Mouse (Mus musculus) heart, embryonic 16.5 days (tissue): ENCODE measurements around the gene Psmd7. TPM values are rescaled to one million over a fixed set of nuclear protein-coding genes. Genes with fewer than 3 reads are reported as not detected.

Experiments
- ATAC-seq: fragments of 200-750 bp; cut with Nextera tagmentation; replicated peaks from 2 replicates; pipeline ENCODE4 v1.8.0; 2017; ENCODE audit warnings: moderate number of reproducible peaks; ENCODE audit not compliant: insufficient read depth, low FRiP score; ENCODE audit errors: extremely low read depth
- H3K27ac ChIP-seq: fragments of 300-500 bp; sonication (generic); 2 replicates; pipeline ENCODE4 v1.5.1; 2014; ENCODE audit warnings: mild to moderate bottlenecking, low read length, control low read depth, moderate library complexity
- H3K27me3 ChIP-seq: fragments of 300-500 bp; sonication (generic); 2 replicates; pipeline ENCODE4 v1.6.1; 2014; ENCODE audit warnings: low read length, mixed read lengths; ENCODE audit not compliant: control insufficient read depth, insufficient read depth
- H3K36me3 ChIP-seq: fragments of 300-500 bp; sonication (generic); 2 replicates; pipeline ENCODE4 v1.6.1; 2014; ENCODE audit not compliant: control insufficient read depth, insufficient read depth
- H3K4me1 ChIP-seq: fragments of 300-500 bp; sonication (generic); 2 replicates; pipeline ENCODE4 v1.6.1; 2014; ENCODE audit warnings: low read length, mixed read lengths; ENCODE audit not compliant: control insufficient read depth, insufficient read depth
- H3K4me2 ChIP-seq: fragments of 300-500 bp; sonication (generic); 2 replicates; pipeline ENCODE4 v1.6.1; 2014; ENCODE audit warnings: low read depth, mild to moderate bottlenecking, control low read depth, low read length
- H3K4me3 ChIP-seq: fragments of 300-500 bp; sonication (generic); 2 replicates; pipeline ENCODE4 v1.5.1; 2014; ENCODE audit warnings: mild to moderate bottlenecking, control low read depth, low read length
- H3K9ac ChIP-seq: fragments of 300-500 bp; sonication (generic); 2 replicates; pipeline ENCODE4 v1.6.1; 2014; ENCODE audit warnings: low read length, control low read depth
- H3K9me3 ChIP-seq: fragments of 300-500 bp; sonication (generic); replicated peaks from 2 replicates; pipeline ENCODE4 v1.6.1; 2016; ENCODE audit warnings: low read length; ENCODE audit not compliant: control insufficient read depth
- WGBS: fragments of 180-500 bp; shearing (Covaris S2); extraction: QIAGEN DNeasy Blood & Tissue Kit; methylation state at CpG from one replicate; pipeline ENCODE4 v1.1.7; 2014; 5-methylcytosine and 5-hydroxymethylcytosine counted together
- polyA plus RNA-seq: library from polyadenylated mRNA; unstranded; fragments of >200 nt; fragmentation: Nextera tagmentation; extraction: Ambion mirVana; gene quantifications from 2 replicates; pipeline ENCODE4 v1.2.1, GENCODE M21; 2015

Psmd7 gene
- polyA plus RNA-seq, 1 experiment from 2014 or later, result 203 TPM

DNA sequence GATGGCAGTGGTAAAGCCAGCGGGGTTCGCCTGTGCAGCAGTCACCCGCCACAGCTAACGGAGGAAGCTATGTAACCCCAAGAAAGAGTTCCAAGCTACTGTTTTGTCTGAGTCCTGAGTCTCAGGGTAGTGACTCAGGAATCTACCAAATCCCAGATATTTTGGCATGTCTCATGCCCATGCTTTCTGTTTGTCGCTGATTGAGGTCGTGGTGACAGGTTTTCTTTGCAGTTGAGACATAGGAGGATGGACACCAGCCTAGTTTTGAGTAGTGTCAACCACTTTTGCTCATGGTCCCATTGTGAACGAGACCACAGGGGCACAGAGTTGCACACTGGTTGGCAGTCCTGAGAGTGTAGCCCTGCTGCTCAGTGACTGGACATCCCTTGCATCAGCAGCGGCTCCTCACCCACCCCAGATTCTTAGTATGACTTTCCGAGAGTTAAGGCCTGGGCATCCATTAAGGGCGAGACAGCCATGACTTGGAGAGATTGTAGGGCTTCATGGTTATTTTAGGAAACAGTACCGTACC, 42.6 kb downstream of the Psmd7 start:
- no peaks in the 10 kb centered on the region for H3K27me3 ChIP-seq
- 75% methylated on average over 11 of the region's 11 CpGs for WGBS
- H3K4me2 ChIP-seq, result peak overlapping the region; percentile 28
- H3K9me3 ChIP-seq, result no peaks in the 10 kb centered on the region
- H3K9ac ChIP-seq, result no peak overlapping the region
- no peak for ATAC-seq
- H3K27ac ChIP-seq, result peak overlapping the region; percentile 17
- H3K4me3 ChIP-seq, result peak overlapping the region; percentile 10; the same call in 1 of the 2 replicates
- H3K4me1 ChIP-seq, result peaks cover 19% of the 10 kb centered on the region
- H3K36me3 ChIP-seq, result no peaks in the 10 kb centered on the region; the same call in 1 of the 2 replicates

- H3K36me3 ChIP-seq, result no peaks in the 10 kb centered on the region; the same call in 1 of the 2 replicates
- H3K9me3 ChIP-seq, result no peaks in the 10 kb centered on the region
- peak; percentile 62; the same call in 1 of the 2 replicates for ATAC-seq
- H3K4me3 ChIP-seq, result no peak overlapping the region
- H3K27ac ChIP-seq, result peak overlapping the region; percentile 50
- no peaks in the 10 kb centered on the region for H3K27me3 ChIP-seq
- peaks cover 22% of the 10 kb centered on the region for H3K4me1 ChIP-seq
- H3K4me2 ChIP-seq, result peak overlapping the region; percentile 28; the same call in 1 of the 2 replicates
- 44% methylated on average over 10 of the region's 10 CpGs for WGBS
- H3K9ac ChIP-seq, result peak overlapping the region; percentile 3; the same call in 1 of the 2 replicates
Observed at GRCm38 (mm10) chr8:107544651-107545174, 43.6 kb downstream of the Psmd7 start.

GRCm38 (mm10) chr8:107544211-107544610, 44.1 kb downstream of the Psmd7 start:
- peak overlapping the region; percentile 50 for H3K27ac ChIP-seq
- no peaks in the 10 kb centered on the region for H3K27me3 ChIP-seq
- H3K36me3 ChIP-seq, result no peaks in the 10 kb centered on the region
- H3K9ac ChIP-seq, result no peak overlapping the region
- ATAC-seq, result no peak
- no peaks in the 10 kb centered on the region for H3K9me3 ChIP-seq
- H3K4me1 ChIP-seq, result peaks cover 22% of the 10 kb centered on the region
- no peak overlapping the region for H3K4me2 ChIP-seq
- WGBS, result 78% methylated on average over 8 of the region's 8 CpGs
- H3K4me3 ChIP-seq, result no peak overlapping the region

- Histone ChIP-seq H3K9ac (no peak overlapping the region), H3K4me2 (no peak overlapping the region), H3K4me1 (peaks cover 22% of the 10 kb centered on the region), H3K9me3 (no peaks in the 10 kb centered on the region), H3K36me3 (no peaks in the 10 kb centered on the region), H3K4me3 (no peak overlapping the region), H3K27me3 (no peaks in the 10 kb centered on the region), H3K27ac (no peak overlapping the region)
- ATAC-seq, result no peak
- 87% methylated on average over 10 of the region's 11 CpGs for WGBS
Observed at GRCm38 (mm10) chr8:107543714-107544113, 44.5 kb downstream of the Psmd7 start.

GRCm38 (mm10) chr8:107542151-107542550, 46.1 kb downstream of the Psmd7 start:
- no peak overlapping the region for H3K4me3 ChIP-seq
- no peak overlapping the region for H3K27ac ChIP-seq
- WGBS, result 57% methylated on average over 3 of the region's 3 CpGs
- H3K9ac ChIP-seq, result no peak overlapping the region
- H3K9me3 ChIP-seq, result no peaks in the 10 kb centered on the region
- no peaks in the 10 kb centered on the region for H3K36me3 ChIP-seq
- H3K4me1 ChIP-seq, result peaks cover 24% of the 10 kb centered on the region
- no peak for ATAC-seq
- no peak overlapping the region for H3K4me2 ChIP-seq
- H3K27me3 ChIP-seq, result no peaks in the 10 kb centered on the region

GRCm38 (mm10) chr8:107541369-107541768, 46.9 kb downstream of the Psmd7 start:
- Histone ChIP-seq H3K36me3 (no peaks in the 10 kb centered on the region), H3K4me2 (no peak overlapping the region), H3K9me3 (no peaks in the 10 kb centered on the region), H3K4me3 (no peak overlapping the region), H3K4me1 (peaks cover 24% of the 10 kb centered on the region), H3K27ac (no peak overlapping the region), H3K9ac (no peak overlapping the region), H3K27me3 (no peaks in the 10 kb centered on the region)
- WGBS, result 45% methylated on average over 4 of the region's 4 CpGs
- no peak for ATAC-seq

DNA sequence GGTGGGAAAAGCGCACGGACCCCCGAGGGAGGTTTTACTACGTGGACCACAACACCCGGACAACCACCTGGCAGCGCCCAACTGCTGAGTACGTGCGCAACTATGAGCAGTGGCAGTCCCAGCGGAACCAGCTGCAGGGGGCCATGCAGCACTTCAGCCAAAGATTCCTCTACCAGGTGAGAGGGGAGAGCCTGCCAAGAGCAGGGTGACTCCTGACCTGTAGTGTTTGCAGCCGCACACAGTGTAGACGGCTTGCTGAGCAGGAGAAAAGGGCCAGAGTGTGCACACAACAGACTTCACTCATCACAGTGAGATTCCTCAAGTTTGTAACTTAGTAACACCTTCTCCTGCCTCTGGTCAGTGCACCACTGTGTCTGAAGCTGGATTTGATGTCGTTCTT, 47.6 kb downstream of the Psmd7 start:
- peak; percentile 49; the same call in 1 of the 2 replicates for ATAC-seq
- Histone ChIP-seq H3K4me2 (no peak overlapping the region), H3K27me3 (no peaks in the 10 kb centered on the region), H3K36me3 (no peaks in the 10 kb centered on the region), H3K4me1 (peaks cover 23% of the 10 kb centered on the region), H3K9me3 (no peaks in the 10 kb centered on the region), H3K9ac (no peak overlapping the region), H3K4me3 (no peak overlapping the region), H3K27ac (no peak overlapping the region)
- 67% methylated on average over 12 of the region's 12 CpGs for WGBS

GRCm38 (mm10) chr8:107537472-107537871, 50.8 kb downstream of the Psmd7 start:
- H3K4me3 ChIP-seq, result no peak overlapping the region
- H3K9ac ChIP-seq, result no peak overlapping the region

More at GRCm38 (mm10) chr8:107537472-107537871, 50.8 kb downstream of the Psmd7 start:
- Histone ChIP-seq H3K4me1 (peaks cover 15% of the 10 kb centered on the region), H3K4me2 (no peak overlapping the region), H3K27me3 (no peaks in the 10 kb centered on the region), H3K36me3 (no peaks in the 10 kb centered on the region), H3K9me3 (no peaks in the 10 kb centered on the region), H3K27ac (no peak overlapping the region)
- ATAC-seq, result no peak
- WGBS, result 42% methylated on average over 4 of the region's 4 CpGs
